Mouse (Mus musculus): ENCODE results near the gene Synj2.

DNA sequence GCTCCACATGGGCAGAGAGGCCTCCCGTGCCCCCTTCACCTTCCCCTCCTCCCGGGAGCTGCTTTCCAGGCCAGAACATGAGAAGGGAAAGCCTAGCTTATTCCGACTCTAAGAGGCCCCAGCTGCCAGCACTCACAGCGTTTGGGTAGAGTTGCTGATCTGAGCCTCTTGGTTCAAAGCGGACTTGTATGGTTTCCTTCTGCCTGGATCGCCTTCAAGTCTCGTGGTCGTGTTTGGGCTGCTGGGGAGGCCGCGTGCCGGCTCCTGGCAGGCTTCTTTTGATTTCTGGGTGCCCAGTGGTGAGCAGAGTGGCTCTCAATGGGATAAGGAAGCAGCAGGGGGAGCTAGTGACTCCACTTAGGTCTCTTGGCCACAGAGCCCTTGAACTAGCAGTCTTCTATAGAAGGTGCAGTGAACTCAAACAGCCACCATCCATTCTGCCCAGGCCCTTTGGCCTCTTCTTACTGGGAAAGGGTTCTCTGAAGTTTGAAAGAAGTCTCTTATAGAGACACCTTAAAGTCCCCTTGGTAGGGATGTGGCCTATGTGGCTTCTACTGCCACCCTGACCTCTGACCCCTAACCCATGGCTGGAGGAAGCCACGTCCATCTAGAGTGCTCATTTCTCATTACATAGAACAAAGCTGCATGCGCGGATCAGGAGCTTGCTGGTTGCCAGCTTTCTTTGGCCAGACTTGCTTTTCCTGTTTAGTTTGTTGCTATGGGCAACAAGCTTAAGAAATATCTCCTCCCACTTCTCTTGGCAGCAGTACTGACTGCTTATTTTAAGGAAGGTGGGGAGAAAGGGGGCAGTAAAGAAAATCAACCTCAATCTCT lies 64.8 kb downstream of the Synj2 start:
- TF ChIP-seq POLR2A (IDR thresholded peaks at IDR 0.05; ENCODE audit: extremely low read depth, insufficient read depth, low read length): no peak
- TF ChIP-seq CTCF (IDR thresholded peaks at IDR 0.05; ENCODE audit: low read depth, low read length): peak; percentile 14; the same call in 1 of the 2 replicates
